Mouse (Mus musculus): ENCODE measurements around the gene Itpripl2. TPM values are rescaled to one million over a fixed set of nuclear protein-coding genes. Genes with fewer than 3 reads are reported as not detected.

Itpripl2 gene
- total and polyA plus RNA-seq, 3 experiments, result 0.11 TPM; not detected in 2

DNA sequence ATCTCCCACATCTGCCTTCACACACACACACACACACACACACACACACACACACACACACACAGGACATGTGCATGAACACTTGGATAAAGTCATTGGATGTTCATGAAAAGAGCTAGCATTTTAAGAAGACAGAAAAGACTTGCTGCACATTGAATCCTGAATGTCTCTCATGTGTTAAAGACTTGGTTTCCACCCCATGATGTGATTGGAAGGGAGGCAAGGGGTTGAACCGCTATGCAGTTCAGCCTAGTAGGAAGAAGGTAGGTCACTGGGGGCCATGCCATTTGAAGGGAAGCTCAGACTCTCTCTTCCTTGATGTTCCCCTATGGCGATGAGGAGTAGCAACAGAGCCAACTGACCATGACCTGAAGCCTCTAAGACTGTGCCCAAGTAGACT lies 9.8 kb downstream of the Itpripl2 start:
- ATAC-seq (ENCODE audit: extremely low read depth, insufficient number of reproducible peaks, low FRiP score, poor library complexity, severe bottlenecking) (no peak), DNase-seq (ENCODE audit: low spot score) (no peak)
- H3K4me3 ChIP-seq (ENCODE audit: low read depth, low read length), result no peak overlapping the region
- H3K9me3 ChIP-seq (replicated peaks), result no peaks in the 10 kb centered on the region
- no peaks in the 10 kb centered on the region for H3K4me1 ChIP-seq (ENCODE audit: insufficient read depth, low read depth, low read length)
- H3K36me3 ChIP-seq (replicated peaks), result no peaks in the 10 kb centered on the region
- H3K27me3 ChIP-seq (ENCODE audit: insufficient read depth, low read length), result no peaks in the 10 kb centered on the region
- no peak for TF ChIP-seq GATA2 (IDR thresholded peaks at IDR 0.05; ENCODE audit: borderline replicate concordance, low read depth, low read length)
- TF ChIP-seq CTCF (IDR thresholded peaks at IDR 0.05; ENCODE audit: low read depth, low read length), result no peak
- no peak for TF ChIP-seq GATA1 (IDR thresholded peaks at IDR 0.05; ENCODE audit: borderline replicate concordance, low read length)
- TF ChIP-seq TAL1 (conservative IDR thresholded peaks at IDR 0.05; ENCODE audit: low read depth, low read length), result no peak
- no peak for TF ChIP-seq POLR2AphosphoS5 (IDR thresholded peaks at IDR 0.05; ENCODE audit: insufficient replicate concordance, low read depth, low read length)

DNA sequence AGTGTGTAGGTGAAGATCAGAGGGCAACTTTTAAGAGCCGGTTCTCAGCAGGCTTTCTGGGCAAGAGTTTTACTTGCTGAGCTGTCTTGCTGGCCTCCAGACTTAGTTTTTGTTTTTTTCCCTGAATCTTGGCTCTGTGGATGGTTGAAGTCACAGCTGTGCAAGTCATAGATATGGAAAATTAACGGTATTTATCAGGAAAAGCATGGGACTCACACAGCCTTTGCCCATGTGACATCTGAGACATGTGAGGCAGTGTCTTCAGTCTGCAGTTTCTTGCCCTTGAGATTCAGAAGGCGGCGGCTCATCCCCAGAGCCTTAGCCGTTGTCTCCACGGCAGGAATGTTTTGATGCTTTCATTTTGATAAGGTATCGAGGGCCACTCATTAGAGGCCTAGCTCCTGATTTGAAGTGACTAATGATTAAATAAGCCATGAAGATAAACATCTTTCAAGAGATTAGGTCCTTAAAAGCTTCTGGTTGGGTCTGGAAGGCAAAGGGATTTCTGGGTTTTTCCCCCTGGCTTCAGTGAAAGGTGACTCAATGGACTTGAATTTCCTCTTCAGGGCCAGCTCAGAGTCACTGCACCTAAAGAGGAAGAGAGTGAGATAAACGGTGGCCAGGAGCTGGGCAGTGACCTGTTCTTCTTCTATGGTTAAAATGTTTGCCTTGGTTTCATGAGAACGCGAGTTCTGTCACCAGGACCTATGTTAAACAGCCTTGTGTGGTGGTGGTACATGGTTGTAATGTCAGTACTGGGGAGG lies 10.5 kb downstream of the Itpripl2 start:
- TF ChIP-seq GATA2 (IDR thresholded peaks at IDR 0.05; ENCODE audit: borderline replicate concordance, low read depth, low read length), result no peak
- no peak for TF ChIP-seq TAL1 (conservative IDR thresholded peaks at IDR 0.05; ENCODE audit: low read depth, low read length)
- TF ChIP-seq GATA1 (IDR thresholded peaks at IDR 0.05; ENCODE audit: borderline replicate concordance, low read length), result no peak
- no peak for TF ChIP-seq CTCF (IDR thresholded peaks at IDR 0.05; ENCODE audit: low read depth, low read length)
- TF ChIP-seq POLR2AphosphoS5 (IDR thresholded peaks at IDR 0.05; ENCODE audit: insufficient replicate concordance, low read depth, low read length), result no peak
- ATAC-seq (ENCODE audit: extremely low read depth, insufficient number of reproducible peaks, low FRiP score, poor library complexity, severe bottlenecking) (no peak), DNase-seq (ENCODE audit: low spot score) (no peak)
- H3K27me3 ChIP-seq (ENCODE audit: insufficient read depth, low read length), result no peaks in the 10 kb centered on the region
- H3K9me3 ChIP-seq (replicated peaks), result no peaks in the 10 kb centered on the region
- H3K4me3 ChIP-seq (ENCODE audit: low read depth, low read length), result no peak overlapping the region
- H3K4me1 ChIP-seq (ENCODE audit: insufficient read depth, low read depth, low read length), result no peaks in the 10 kb centered on the region
- no peaks in the 10 kb centered on the region for H3K36me3 ChIP-seq (replicated peaks)

DNA sequence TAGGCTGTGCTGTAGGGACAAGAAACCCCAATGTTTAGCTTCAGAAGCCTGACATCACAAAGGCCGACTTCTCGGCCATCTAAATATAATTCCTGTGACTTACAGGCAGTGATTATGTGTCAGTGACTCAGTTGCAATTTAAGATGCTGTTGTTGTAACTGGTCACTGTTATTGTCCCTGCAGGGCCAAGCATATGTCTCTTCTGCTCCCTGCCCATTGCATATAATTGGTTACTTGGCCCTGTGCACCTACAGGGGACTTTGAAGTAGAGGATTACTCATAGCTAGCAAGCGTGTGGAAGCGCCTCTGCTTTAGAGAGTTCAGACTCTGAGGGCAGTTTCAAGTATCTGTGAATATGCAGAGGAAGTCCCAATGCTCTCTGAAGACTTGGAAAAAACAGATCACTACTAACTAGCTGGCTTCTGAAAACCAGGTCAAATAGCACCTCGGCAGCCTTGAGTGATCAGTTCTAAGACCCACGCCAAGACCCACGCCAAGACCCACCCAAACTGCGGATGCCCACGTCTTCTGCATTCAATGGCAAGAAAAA lies 11.5 kb downstream of the Itpripl2 start:
- TF ChIP-seq TAL1 (conservative IDR thresholded peaks at IDR 0.05; ENCODE audit: low read depth, low read length), result no peak
- Histone ChIP-seq H3K9me3 (replicated peaks) (no peaks in the 10 kb centered on the region), H3K36me3 (replicated peaks) (no peaks in the 10 kb centered on the region), H3K4me3 (ENCODE audit: low read depth, low read length) (no peak overlapping the region), H3K4me1 (ENCODE audit: insufficient read depth, low read depth, low read length) (no peaks in the 10 kb centered on the region), H3K27me3 (ENCODE audit: insufficient read depth, low read length) (no peaks in the 10 kb centered on the region)
- ATAC-seq (ENCODE audit: extremely low read depth, insufficient number of reproducible peaks, low FRiP score, poor library complexity, severe bottlenecking) (no peak), DNase-seq (ENCODE audit: low spot score) (no peak)

DNA sequence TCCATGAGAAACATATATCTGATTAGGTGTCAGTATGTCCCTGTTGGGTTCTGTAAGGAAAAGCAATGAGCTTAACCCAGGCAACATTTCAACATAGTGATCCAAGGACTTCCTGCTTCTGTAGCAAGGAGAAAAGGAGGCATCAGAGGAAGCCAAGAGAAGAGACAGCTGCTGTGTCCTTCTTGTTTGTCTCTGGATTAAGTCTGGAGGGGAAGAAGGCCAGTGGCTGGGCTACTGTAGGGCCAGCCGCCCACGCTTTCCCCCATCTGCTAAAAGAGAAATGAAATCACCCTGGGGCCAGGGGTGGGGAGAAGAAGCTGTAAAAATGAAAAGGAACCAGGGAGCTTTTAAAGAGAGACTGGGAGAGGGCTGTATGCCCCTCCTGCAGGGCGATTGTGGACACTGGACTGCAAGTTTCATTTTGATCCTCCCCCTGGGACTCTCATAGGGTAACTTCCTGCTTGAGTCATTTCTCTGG lies 12.9 kb downstream of the Itpripl2 start:
- TF ChIP-seq CTCF (IDR thresholded peaks at IDR 0.05; ENCODE audit: low read depth, low read length) (no peak), POLR2AphosphoS5 (IDR thresholded peaks at IDR 0.05; ENCODE audit: insufficient replicate concordance, low read depth, low read length) (no peak), TAL1 (conservative IDR thresholded peaks at IDR 0.05; ENCODE audit: low read depth, low read length) (no peak), GATA1 (IDR thresholded peaks at IDR 0.05; ENCODE audit: borderline replicate concordance, low read length) (no peak), GATA2 (IDR thresholded peaks at IDR 0.05; ENCODE audit: borderline replicate concordance, low read depth, low read length) (no peak)
- ATAC-seq (ENCODE audit: extremely low read depth, insufficient number of reproducible peaks, low FRiP score, poor library complexity, severe bottlenecking) (no peak), DNase-seq (ENCODE audit: low spot score) (no peak)
- H3K4me3 ChIP-seq (ENCODE audit: low read depth, low read length), result no peak overlapping the region
- no peaks in the 10 kb centered on the region for H3K4me1 ChIP-seq (ENCODE audit: insufficient read depth, low read depth, low read length)
- H3K9me3 ChIP-seq (replicated peaks), result no peaks in the 10 kb centered on the region
- no peaks in the 10 kb centered on the region for H3K36me3 ChIP-seq (replicated peaks)
- H3K27me3 ChIP-seq (ENCODE audit: insufficient read depth, low read length), result no peaks in the 10 kb centered on the region

DNA sequence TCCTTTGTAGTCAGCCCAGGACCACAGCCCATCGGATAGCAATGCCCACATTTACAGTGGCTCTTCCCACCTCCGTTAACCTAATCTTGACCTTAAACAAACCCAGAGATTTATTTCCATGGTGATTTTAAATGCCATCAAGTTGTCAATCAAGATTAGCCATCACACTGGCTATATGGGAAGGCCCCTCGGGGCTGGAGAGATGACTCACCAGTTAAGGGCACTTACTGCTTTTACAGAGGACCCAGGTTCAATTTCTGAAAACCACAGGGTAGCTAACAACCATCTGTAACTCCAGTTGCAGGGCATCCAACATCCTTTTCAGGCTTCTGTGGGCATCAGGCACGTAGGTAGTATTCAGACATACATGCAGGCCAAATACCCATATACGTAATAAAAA lies 15.3 kb downstream of the Itpripl2 start:
- no peaks in the 10 kb centered on the region for H3K9me3 ChIP-seq (replicated peaks)
- ATAC-seq (ENCODE audit: extremely low read depth, insufficient number of reproducible peaks, low FRiP score, poor library complexity, severe bottlenecking), result no peak
- TF ChIP-seq TAL1 (conservative IDR thresholded peaks at IDR 0.05; ENCODE audit: low read depth, low read length) (no peak), POLR2AphosphoS5 (IDR thresholded peaks at IDR 0.05; ENCODE audit: insufficient replicate concordance, low read depth, low read length) (no peak), GATA2 (IDR thresholded peaks at IDR 0.05; ENCODE audit: borderline replicate concordance, low read depth, low read length) (no peak), CTCF (IDR thresholded peaks at IDR 0.05; ENCODE audit: low read depth, low read length) (no peak), GATA1 (IDR thresholded peaks at IDR 0.05; ENCODE audit: borderline replicate concordance, low read length) (no peak)
- no peaks in the 10 kb centered on the region for H3K4me1 ChIP-seq (ENCODE audit: insufficient read depth, low read depth, low read length)
- H3K4me3 ChIP-seq (ENCODE audit: low read depth, low read length), result no peak overlapping the region
- H3K27me3 ChIP-seq (ENCODE audit: insufficient read depth, low read length), result no peaks in the 10 kb centered on the region
- no peak for DNase-seq (ENCODE audit: low spot score)
- no peaks in the 10 kb centered on the region for H3K36me3 ChIP-seq (replicated peaks)

DNA sequence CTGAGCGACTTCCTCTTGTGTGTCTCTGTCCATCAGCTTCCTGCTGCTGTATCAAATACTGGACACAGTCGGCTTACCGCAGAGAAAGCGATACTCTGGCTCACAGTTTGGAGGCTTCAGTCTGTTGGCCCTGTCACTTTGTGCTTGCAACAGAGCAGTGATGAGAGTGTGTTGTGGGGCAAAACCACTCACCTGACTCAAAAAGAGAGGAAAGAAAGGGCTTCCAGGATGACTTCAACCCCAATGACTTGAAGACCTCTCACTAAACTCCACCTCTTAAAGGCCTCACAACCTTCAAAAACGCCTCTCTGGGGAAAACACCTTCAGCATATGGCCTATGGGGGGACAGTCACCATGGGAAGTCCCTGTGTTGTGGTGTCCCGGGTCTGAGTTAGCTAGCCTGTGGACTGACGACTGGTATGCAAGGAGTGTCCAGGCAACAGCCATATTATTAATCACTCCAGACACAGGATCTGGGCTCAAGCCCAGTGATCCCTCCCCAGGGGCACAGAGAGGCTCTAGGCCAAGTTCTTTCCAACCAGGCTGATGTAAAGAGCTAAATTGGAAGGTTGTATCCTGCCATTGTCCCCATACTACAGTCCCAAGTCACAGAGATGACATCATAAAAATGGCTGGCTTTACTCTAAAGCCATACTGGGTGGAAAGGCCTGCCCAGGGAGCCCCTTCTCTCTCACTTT lies 16.6 kb downstream of the Itpripl2 start:
- ATAC-seq (ENCODE audit: extremely low read depth, insufficient number of reproducible peaks, low FRiP score, poor library complexity, severe bottlenecking) (no peak), DNase-seq (ENCODE audit: low spot score) (no peak)
- no peaks in the 10 kb centered on the region for H3K9me3 ChIP-seq (replicated peaks)
- H3K4me3 ChIP-seq (ENCODE audit: low read depth, low read length), result no peak overlapping the region
- no peak for TF ChIP-seq GATA2 (IDR thresholded peaks at IDR 0.05; ENCODE audit: borderline replicate concordance, low read depth, low read length)
- TF ChIP-seq POLR2AphosphoS5 (IDR thresholded peaks at IDR 0.05; ENCODE audit: insufficient replicate concordance, low read depth, low read length), result no peak
- no peak for TF ChIP-seq TAL1 (conservative IDR thresholded peaks at IDR 0.05; ENCODE audit: low read depth, low read length)
- TF ChIP-seq GATA1 (IDR thresholded peaks at IDR 0.05; ENCODE audit: borderline replicate concordance, low read length), result no peak
- TF ChIP-seq CTCF (IDR thresholded peaks at IDR 0.05; ENCODE audit: low read depth, low read length), result no peak
- H3K4me1 ChIP-seq (ENCODE audit: insufficient read depth, low read depth, low read length), result no peaks in the 10 kb centered on the region
- no peaks in the 10 kb centered on the region for H3K27me3 ChIP-seq (ENCODE audit: insufficient read depth, low read length)
- no peaks in the 10 kb centered on the region for H3K36me3 ChIP-seq (replicated peaks)

Measured in G1E (cell line).